Mouse (Mus musculus) CD8-positive naive resting alpha-beta T cell, adult 57 days (primary cell): Measurements from ENCODE around the gene 1700025B11Rik. TPM values are rescaled to one million over a fixed set of nuclear protein-coding genes. Genes with fewer than 3 reads are reported as not detected.

ENCODE experiments used
- total RNA-seq: library from RNA; stranded (reverse); gene quantifications from one replicate; pipeline ENCODE4 v1.2.4, GENCODE M21; 2023

The 1700025B11Rik gene
- not detected for total RNA-seq

GRCm38 (mm10) chr15:77561792-77562191, at the start of gene 1700025B11Rik:
Gene 1700025B11Rik, minus strand, starts transcription at chr15:77561892.

DNA sequence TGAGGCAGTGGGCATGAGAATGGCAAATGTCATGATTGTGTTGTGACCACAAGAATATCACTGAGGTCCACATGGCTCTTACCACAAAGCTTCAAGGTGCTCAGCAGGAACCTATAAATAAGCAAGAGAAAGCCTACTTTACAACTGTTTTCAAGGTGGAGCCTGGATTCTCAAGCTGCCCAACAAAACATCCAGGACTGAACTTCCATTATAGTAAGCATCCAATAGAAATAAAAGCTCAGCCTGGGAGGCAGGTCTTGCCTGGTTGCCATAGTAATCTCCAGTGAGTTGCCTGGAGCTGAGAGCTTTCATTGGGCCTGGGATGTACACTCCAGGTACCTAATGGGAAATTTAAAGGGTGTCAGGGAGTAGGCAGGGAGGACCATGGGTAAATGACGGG, 37.3 kb upstream of the 1700025B11Rik start, which contains the start of gene Gm36245:
TSS of gene Gm36245 (plus strand) at position 301 of the 400 bp plus-strand sequence.

GRCm38 (mm10) chr15:77595961-77596360, 34.3 kb upstream of the 1700025B11Rik start, which contains the start of gene Apol10b:
Gene Apol10b, minus strand, starts transcription at chr15:77596125.

DNA sequence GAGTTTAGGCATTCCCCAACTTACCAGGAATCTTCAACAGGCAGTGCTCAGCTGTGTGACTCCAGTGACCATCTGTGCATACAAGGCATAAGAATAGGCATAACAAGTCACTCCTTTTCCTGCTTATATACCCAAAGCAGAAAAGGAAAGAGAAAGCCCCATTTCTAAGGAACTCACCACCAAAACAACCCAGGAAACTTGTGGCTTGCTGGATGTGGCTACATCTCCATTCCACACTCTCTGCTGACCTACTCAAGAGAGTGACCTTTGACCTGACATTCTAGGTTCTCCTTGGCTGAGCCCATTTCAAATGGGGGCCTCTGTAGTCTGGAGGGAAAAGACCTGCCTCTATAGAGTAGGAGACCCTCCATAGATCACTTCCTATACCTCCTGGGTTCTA, 28.5 kb downstream of the 1700025B11Rik start, which contains the start of gene Apol7c:
TSS of gene Apol7c (minus strand) at position 101 of the 400 bp plus-strand sequence.

Other genes starting within 250 kb of the 1700025B11Rik start
- not detected for gene Apol7a, start 162.8 kb downstream of the 1700025B11Rik start, total RNA-seq
- 1.1 TPM for gene Apol9a, start 150.8 kb downstream of the 1700025B11Rik start, total RNA-seq
- 2.5 TPM for gene Apol7b, start 114.4 kb downstream of the 1700025B11Rik start, total RNA-seq
- not detected for gene Apol10a, start 84.8 kb downstream of the 1700025B11Rik start, total RNA-seq
- gene Apol11a, start 53.6 kb downstream of the 1700025B11Rik start, total RNA-seq = 2.7 TPM
- 1.5 TPM for gene Apol7c, start 28.6 kb downstream of the 1700025B11Rik start, total RNA-seq
- gene Apol10b, start 34.2 kb upstream of the 1700025B11Rik start, total RNA-seq = 1.3 TPM
- gene Gm36245, start 37.4 kb upstream of the 1700025B11Rik start, total RNA-seq = not detected
- gene Apol11b, start 81.4 kb upstream of the 1700025B11Rik start, total RNA-seq = 8.4 TPM
- gene Apol7e, start 137.0 kb upstream of the 1700025B11Rik start, total RNA-seq = 87.3 TPM
- 4.7 TPM for gene Apol9b, start 167.1 kb upstream of the 1700025B11Rik start, total RNA-seq
- gene Apol8, start 195.1 kb upstream of the 1700025B11Rik start, total RNA-seq = 13.4 TPM